Mouse (Mus musculus): ENCODE results near the gene Wdr59. TPM values are rescaled to one million over a fixed set of nuclear protein-coding genes. Genes with fewer than 3 reads are reported as not detected.

Gene Wdr59
- total and polyA plus RNA-seq, 3 experiments, result 3.3 to 10.5 (median 6.7) TPM

DNA sequence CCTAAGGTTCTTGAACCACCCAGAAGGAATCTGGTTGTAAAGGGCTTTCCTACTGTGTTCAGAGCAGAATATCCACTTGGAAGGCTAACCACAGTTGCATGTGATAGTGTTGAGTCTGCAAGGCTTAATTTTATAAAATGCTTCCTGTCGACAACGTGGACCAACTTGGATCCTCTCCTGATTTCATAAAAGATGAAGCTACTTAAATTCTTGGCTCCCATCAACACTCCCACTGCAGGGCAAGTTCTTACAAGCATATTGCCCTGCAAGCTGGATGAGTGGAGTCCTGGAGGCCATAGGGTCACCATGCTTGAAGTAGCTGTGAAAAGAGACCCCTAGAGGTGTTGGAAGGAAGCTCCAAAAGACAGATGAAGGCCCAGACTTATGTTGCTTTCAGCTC is 99.3 kb downstream of the Wdr59 start:
- DNase-seq (ENCODE audit: low spot score), result no peak
- no peak for ATAC-seq (ENCODE audit: extremely low read depth, insufficient number of reproducible peaks, low FRiP score, poor library complexity, severe bottlenecking)
- Histone ChIP-seq H3K9me3 (replicated peaks) (no peaks in the 10 kb centered on the region), H3K4me3 (ENCODE audit: low read depth, low read length) (no peak overlapping the region), H3K36me3 (replicated peaks) (no peaks in the 10 kb centered on the region), H3K4me1 (ENCODE audit: insufficient read depth, low read depth, low read length) (no peaks in the 10 kb centered on the region), H3K27me3 (ENCODE audit: insufficient read depth, low read length) (peaks cover 34% of the 10 kb centered on the region)
- no peak for TF ChIP-seq CTCF (IDR thresholded peaks at IDR 0.05; ENCODE audit: low read depth, low read length)
- TF ChIP-seq GATA2 (IDR thresholded peaks at IDR 0.05; ENCODE audit: borderline replicate concordance, low read depth, low read length), result no peak
- TF ChIP-seq GATA1 (IDR thresholded peaks at IDR 0.05; ENCODE audit: borderline replicate concordance, low read length), result no peak
- no peak for TF ChIP-seq POLR2AphosphoS5 (IDR thresholded peaks at IDR 0.05; ENCODE audit: insufficient replicate concordance, low read depth, low read length)
- no peak for TF ChIP-seq TAL1 (conservative IDR thresholded peaks at IDR 0.05; ENCODE audit: low read depth, low read length)

DNA sequence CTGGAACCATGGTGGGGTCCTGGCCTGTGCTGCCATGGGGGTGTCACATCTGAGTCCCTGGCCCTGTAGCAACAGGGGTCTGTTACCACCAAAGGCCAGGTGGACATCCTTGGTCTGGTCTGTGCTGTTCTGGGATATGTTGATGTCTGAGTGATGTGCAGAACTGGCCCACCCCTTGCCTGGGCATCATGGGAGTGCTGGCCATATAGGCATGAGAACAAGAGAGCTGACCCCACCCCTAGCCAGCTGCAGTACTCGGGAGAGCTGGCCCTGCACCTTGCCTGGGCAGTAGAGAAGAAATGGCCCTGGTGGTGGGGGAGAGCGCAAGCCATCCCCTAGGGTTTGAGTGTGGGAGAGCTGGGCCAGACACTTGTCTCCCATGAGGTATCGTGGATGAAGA is 102.7 kb downstream of the Wdr59 start:
- Histone ChIP-seq H3K27me3 (ENCODE audit: insufficient read depth, low read length) (peaks cover 30% of the 10 kb centered on the region), H3K4me3 (ENCODE audit: low read depth, low read length) (no peak overlapping the region), H3K4me1 (ENCODE audit: insufficient read depth, low read depth, low read length) (no peaks in the 10 kb centered on the region), H3K9me3 (replicated peaks) (no peaks in the 10 kb centered on the region), H3K36me3 (replicated peaks) (no peaks in the 10 kb centered on the region)
- ATAC-seq (ENCODE audit: extremely low read depth, insufficient number of reproducible peaks, low FRiP score, poor library complexity, severe bottlenecking) (no peak), DNase-seq (ENCODE audit: low spot score) (no peak)
- TF ChIP-seq TAL1 (conservative IDR thresholded peaks at IDR 0.05; ENCODE audit: low read depth, low read length) (no peak), CTCF (IDR thresholded peaks at IDR 0.05; ENCODE audit: low read depth, low read length) (no peak), POLR2AphosphoS5 (IDR thresholded peaks at IDR 0.05; ENCODE audit: insufficient replicate concordance, low read depth, low read length) (no peak), GATA2 (IDR thresholded peaks at IDR 0.05; ENCODE audit: borderline replicate concordance, low read depth, low read length) (no peak), GATA1 (IDR thresholded peaks at IDR 0.05; ENCODE audit: borderline replicate concordance, low read length) (no peak)

DNA sequence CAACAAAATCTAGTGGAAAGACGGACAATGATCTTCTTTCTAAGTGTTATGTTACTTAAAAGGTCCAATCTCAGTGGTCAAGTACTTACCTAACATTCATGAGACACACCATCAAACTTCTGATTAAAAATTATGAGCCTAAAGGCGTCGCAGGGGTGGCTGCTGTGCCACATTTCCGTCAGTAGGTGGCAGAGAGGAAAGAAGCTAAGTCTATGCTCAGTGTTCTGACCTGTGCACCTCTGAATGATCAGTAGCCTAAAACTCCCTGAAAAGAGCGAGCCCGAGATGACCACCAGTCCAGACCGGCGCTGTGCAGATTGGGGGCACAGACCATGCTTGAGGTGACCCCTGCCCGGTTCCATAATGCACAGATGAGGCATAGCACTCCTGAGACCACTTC is 103.3 kb downstream of the Wdr59 start:
- no peaks in the 10 kb centered on the region for H3K36me3 ChIP-seq (replicated peaks)
- ATAC-seq (ENCODE audit: extremely low read depth, insufficient number of reproducible peaks, low FRiP score, poor library complexity, severe bottlenecking) (peak; percentile 15; the same call in 1 of the 2 replicates), DNase-seq (ENCODE audit: low spot score) (no peak)
- no peak overlapping the region for H3K4me3 ChIP-seq (ENCODE audit: low read depth, low read length)
- peaks cover 29% of the 10 kb centered on the region for H3K27me3 ChIP-seq (ENCODE audit: insufficient read depth, low read length)
- TF ChIP-seq CTCF (IDR thresholded peaks at IDR 0.05; ENCODE audit: low read depth, low read length) (peak; percentile 48; the same call in 1 of the 2 replicates), POLR2AphosphoS5 (IDR thresholded peaks at IDR 0.05; ENCODE audit: insufficient replicate concordance, low read depth, low read length) (no peak)
- no peaks in the 10 kb centered on the region for H3K4me1 ChIP-seq (ENCODE audit: insufficient read depth, low read depth, low read length)
- no peaks in the 10 kb centered on the region for H3K9me3 ChIP-seq (replicated peaks)

DNA sequence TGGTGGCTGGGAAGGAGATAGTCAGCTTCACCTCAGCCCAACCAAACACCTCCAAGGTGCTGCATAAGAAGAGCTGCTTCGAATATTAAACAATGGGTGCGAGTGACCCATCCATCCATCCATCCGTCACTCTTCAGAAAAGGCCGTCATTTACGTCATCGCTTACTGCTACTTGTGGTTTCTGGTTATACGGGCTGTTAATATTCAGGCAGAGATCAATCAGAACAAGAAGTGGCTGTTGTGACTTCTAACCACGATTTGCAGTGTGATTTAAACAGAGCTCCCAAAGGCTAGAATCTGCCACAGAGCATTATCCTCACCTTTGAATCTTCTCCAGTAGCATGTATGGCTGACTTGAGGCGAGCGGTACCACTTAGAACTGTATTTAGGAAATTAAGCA is 104.7 kb downstream of the Wdr59 start:
- no peak for DNase-seq (ENCODE audit: low spot score)
- Histone ChIP-seq H3K36me3 (replicated peaks) (no peaks in the 10 kb centered on the region), H3K4me1 (ENCODE audit: insufficient read depth, low read depth, low read length) (no peaks in the 10 kb centered on the region), H3K27me3 (ENCODE audit: insufficient read depth, low read length) (peaks cover 32% of the 10 kb centered on the region), H3K4me3 (ENCODE audit: low read depth, low read length) (no peak overlapping the region), H3K9me3 (replicated peaks) (no peaks in the 10 kb centered on the region)
- ATAC-seq (ENCODE audit: extremely low read depth, insufficient number of reproducible peaks, low FRiP score, poor library complexity, severe bottlenecking), result no peak
- TF ChIP-seq GATA2 (IDR thresholded peaks at IDR 0.05; ENCODE audit: borderline replicate concordance, low read depth, low read length) (no peak), TAL1 (conservative IDR thresholded peaks at IDR 0.05; ENCODE audit: low read depth, low read length) (no peak), GATA1 (IDR thresholded peaks at IDR 0.05; ENCODE audit: borderline replicate concordance, low read length) (no peak), CTCF (IDR thresholded peaks at IDR 0.05; ENCODE audit: low read depth, low read length) (no peak), POLR2AphosphoS5 (IDR thresholded peaks at IDR 0.05; ENCODE audit: insufficient replicate concordance, low read depth, low read length) (no peak)

DNA sequence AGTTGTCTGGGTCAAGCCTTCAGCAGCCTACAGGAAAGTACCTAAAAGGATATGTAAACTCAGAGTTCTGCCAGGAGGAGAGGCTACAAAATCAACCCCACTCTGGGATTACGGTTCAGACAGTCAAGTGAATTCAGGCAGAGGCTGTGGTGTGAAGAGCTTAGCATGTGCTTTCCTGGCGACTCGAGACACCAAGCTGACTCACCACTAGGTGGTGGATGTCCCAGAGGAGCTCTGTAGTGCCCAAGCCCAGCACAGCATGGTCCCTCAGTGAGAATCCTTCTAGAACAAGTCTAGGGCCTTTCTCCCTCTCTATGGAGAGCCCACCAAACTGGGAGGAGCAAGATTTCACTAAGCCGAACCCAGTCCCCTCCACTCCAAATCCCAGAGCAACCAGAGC is 118.5 kb downstream of the Wdr59 start:
- no peak for TF ChIP-seq CTCF (IDR thresholded peaks at IDR 0.05; ENCODE audit: low read depth, low read length)
- TF ChIP-seq GATA1 (IDR thresholded peaks at IDR 0.05; ENCODE audit: borderline replicate concordance, low read length), result no peak
- TF ChIP-seq GATA2 (IDR thresholded peaks at IDR 0.05; ENCODE audit: borderline replicate concordance, low read depth, low read length), result no peak
- TF ChIP-seq POLR2AphosphoS5 (IDR thresholded peaks at IDR 0.05; ENCODE audit: insufficient replicate concordance, low read depth, low read length), result no peak
- no peak for TF ChIP-seq TAL1 (conservative IDR thresholded peaks at IDR 0.05; ENCODE audit: low read depth, low read length)
- ATAC-seq (ENCODE audit: extremely low read depth, insufficient number of reproducible peaks, low FRiP score, poor library complexity, severe bottlenecking) (no peak), DNase-seq (ENCODE audit: low spot score) (no peak)
- Histone ChIP-seq H3K27me3 (ENCODE audit: insufficient read depth, low read length) (peaks cover 34% of the 10 kb centered on the region), H3K9me3 (replicated peaks) (no peaks in the 10 kb centered on the region), H3K4me3 (ENCODE audit: low read depth, low read length) (no peak overlapping the region), H3K36me3 (replicated peaks) (no peaks in the 10 kb centered on the region), H3K4me1 (ENCODE audit: insufficient read depth, low read depth, low read length) (no peaks in the 10 kb centered on the region)

Other genes with a start within 250 kb of the Wdr59 start
- 58.1 and 72.0 TPM in 2 replicates for gene Rfwd3, start 221.9 kb downstream of the Wdr59 start, total RNA-seq (2014; fragmentation: Nextera tagmentation)
- 79.2 and 83.2 TPM in 2 replicates for gene Rfwd3, start 221.9 kb downstream of the Wdr59 start, total RNA-seq (2017)
- gene Rfwd3, start 221.9 kb downstream of the Wdr59 start, polyA plus RNA-seq (2012), result 4.0 and 4.9 TPM in 2 replicates
- gene Mlkl, start 183.9 kb downstream of the Wdr59 start, total RNA-seq (2014; fragmentation: Nextera tagmentation), result not detected in 2 replicates
- gene Mlkl, start 183.9 kb downstream of the Wdr59 start, total RNA-seq (2017), result 0.17 TPM in 1 of 2 replicates, not detected in the other
- not detected in 2 replicates for gene Mlkl, start 183.9 kb downstream of the Wdr59 start, polyA plus RNA-seq (2012)
- gene Fa2h, start 128.3 kb downstream of the Wdr59 start, total RNA-seq (2014; fragmentation: Nextera tagmentation), result not detected in 2 replicates
- 0.06 and 0.11 TPM in 2 replicates for gene Fa2h, start 128.3 kb downstream of the Wdr59 start, total RNA-seq (2017)
- not detected in 2 replicates for gene Fa2h, start 128.3 kb downstream of the Wdr59 start, polyA plus RNA-seq (2012)
- gene Znrf1, start 14.0 kb upstream of the Wdr59 start, total RNA-seq (2014; fragmentation: Nextera tagmentation), result 47.6 and 48.8 TPM in 2 replicates
- gene Znrf1, start 14.0 kb upstream of the Wdr59 start, total RNA-seq (2017), result 22.8 and 36.1 TPM in 2 replicates
- 62.8 and 65.5 TPM in 2 replicates for gene Znrf1, start 14.0 kb upstream of the Wdr59 start, polyA plus RNA-seq (2012)
- not detected in 2 replicates for gene Ldhd, start 108.3 kb upstream of the Wdr59 start, total RNA-seq (2014; fragmentation: Nextera tagmentation)
- 0.12 and 0.16 TPM in 2 replicates for gene Ldhd, start 108.3 kb upstream of the Wdr59 start, total RNA-seq (2017)
- gene Ldhd, start 108.3 kb upstream of the Wdr59 start, polyA plus RNA-seq (2012), result not detected in 2 replicates
- gene Zfp1, start 121.3 kb upstream of the Wdr59 start, total RNA-seq (2014; fragmentation: Nextera tagmentation), result 16.1 and 21.1 TPM in 2 replicates
- 10.9 and 11.8 TPM in 2 replicates for gene Zfp1, start 121.3 kb upstream of the Wdr59 start, total RNA-seq (2017)
- gene Zfp1, start 121.3 kb upstream of the Wdr59 start, polyA plus RNA-seq (2012), result 7.1 and 7.3 TPM in 2 replicates
- gene Ctrb1, start 168.9 kb upstream of the Wdr59 start, total RNA-seq (2014; fragmentation: Nextera tagmentation), result not detected in 2 replicates
- not detected in 2 replicates for gene Ctrb1, start 168.9 kb upstream of the Wdr59 start, total RNA-seq (2017)
- not detected in 2 replicates for gene Ctrb1, start 168.9 kb upstream of the Wdr59 start, polyA plus RNA-seq (2012)
- gene Bcar1, start 221.7 kb upstream of the Wdr59 start, total RNA-seq (2014; fragmentation: Nextera tagmentation), result 0.68 and 1.1 TPM in 2 replicates
- gene Bcar1, start 221.7 kb upstream of the Wdr59 start, total RNA-seq (2017), result 1.0 and 1.2 TPM in 2 replicates
- 0.28 and 0.39 TPM in 2 replicates for gene Bcar1, start 221.7 kb upstream of the Wdr59 start, polyA plus RNA-seq (2012)

Measured in G1E (cell line).